Mouse (Mus musculus) bone marrow macrophage, adult 2 months (primary cell): ENCODE measurements at regions not wholly inside any gene's neighbourhood (a gene's known extent, or its start where the extent isn't known, plus 50 kb on each side); places are given as distances from the start of the nearest gene placed in this dataset.

Source experiments
- CTCF ChIP-seq: IDR thresholded peaks from 2 replicates; pipeline ENCODE4 v1.5.1; 2012; ENCODE audit warnings: low read depth, mild to moderate bottlenecking, low read length, moderate library complexity
- POLR2A ChIP-seq: IDR thresholded peaks from 2 replicates; pipeline ENCODE4 v1.6.1; 2012; ENCODE audit warnings: mild to moderate bottlenecking, low read depth, low read length, borderline replicate concordance

DNA sequence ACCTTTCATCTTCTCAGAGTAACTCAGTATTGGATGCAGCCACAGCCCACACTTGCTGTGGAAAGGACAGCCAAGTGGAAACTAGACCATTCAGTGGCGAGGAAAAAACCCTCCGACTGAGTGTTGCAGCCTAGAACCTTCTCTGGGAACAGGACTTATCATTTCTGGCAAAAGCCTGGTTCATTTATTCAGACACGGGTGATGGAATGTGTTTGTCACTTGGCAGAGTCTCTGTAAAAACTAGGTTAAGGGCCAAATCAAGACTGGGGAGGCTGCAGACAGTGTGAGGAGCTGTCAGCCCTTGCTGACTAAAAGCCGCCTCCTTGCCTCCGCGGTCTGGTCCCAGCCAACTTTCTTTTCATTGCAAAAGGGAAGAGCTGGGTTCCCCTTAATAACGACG lies 212.3 kb upstream of the Pgrmc2 start:
- TF ChIP-seq POLR2A = no peak
- no peak for TF ChIP-seq CTCF
